Mouse (Mus musculus) forebrain, embryonic 14.5 days (tissue): Measurements from ENCODE around the gene Ndp. TPM values are rescaled to one million over a fixed set of nuclear protein-coding genes. Genes with fewer than 3 reads are reported as not detected.

Experiments
- polyA plus RNA-seq: library from polyadenylated mRNA; unstranded; fragments of >200 nt; fragmentation: Nextera tagmentation; extraction: Ambion mirVana; gene quantifications from 2 replicates; pipeline ENCODE4 v1.2.1, GENCODE M21; 2014

The Ndp gene
- polyA plus RNA-seq, 1 experiment from 2014 or later: 9.6 TPM

Other genes with a start within 250 kb of the Ndp start
- gene Maob, start 94.4 kb downstream of the Ndp start, polyA plus RNA-seq: 2.6 and 3.0 TPM in 2 replicates